ENCODE assay signal across 20 mouse cellular contexts in the genomic region with DNA sequence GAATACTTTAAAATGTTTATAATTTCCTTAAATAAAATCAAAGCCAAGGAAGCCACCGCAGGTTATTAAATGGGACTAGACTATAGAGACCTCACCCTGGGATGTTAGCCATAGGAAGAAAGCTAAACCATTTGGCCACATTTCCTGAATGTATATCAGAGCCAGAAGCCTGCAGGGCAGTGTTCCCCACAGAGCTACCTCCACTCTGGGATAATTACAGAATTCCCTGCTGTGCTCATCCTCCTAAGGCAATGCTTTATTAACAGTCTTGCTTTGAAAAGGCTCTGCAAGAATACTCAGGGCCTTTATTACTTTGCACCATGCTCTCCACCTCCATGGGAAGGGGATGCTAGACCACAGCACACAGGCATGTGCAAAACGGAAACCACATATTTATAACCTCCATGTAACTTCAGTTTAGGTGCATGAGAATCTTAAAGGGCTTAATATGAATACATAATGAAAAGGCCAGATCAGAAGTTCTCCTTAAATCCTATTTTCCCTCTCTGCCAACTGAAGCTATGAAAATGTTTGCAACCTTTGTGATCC.
A peak's percentile ranks its signal among the peaks of the same experiment; 100 is the strongest.
DNase-seq lines count a peak whose midpoint lies in the region; ATAC-seq and TF ChIP-seq lines count a peak whose summit lies in the region.
"Had no signal": no experiment of that assay in that cellular context is flagged by ENCODE, and none has a peak within 500 bp of the region (broad histone marks: within the 10 kb centered on the region; RNA-seq: fewer than 3 reads in every experiment).

No protein-coding gene starts in this region.

- H3K4me3 ChIP-seq in forebrain, embryonic 14.5 days (ENCODE audit: low read depth, low read length), result no peak overlapping the region
- H3K4me3 ChIP-seq in forebrain, embryonic 10.5 days, result no peak overlapping the region
- H3K4me3 ChIP-seq in neural tube, embryonic 13.5 days, result no peak overlapping the region
- H3K4me3 ChIP-seq in lung, adult 2 months (replicated peaks; ENCODE audit: extremely low read depth, low read depth, low read length), result no peak overlapping the region
- H3K4me3 ChIP-seq: embryonic facial prominence, embryonic 10.5 days; erythroblast, embryonic 14.5 days; layer of hippocampus, adult 2 months; left cerebral cortex, adult 2 months had no signal

- H3K4me2 ChIP-seq in forebrain, embryonic 14.5 days (ENCODE audit: low read length), result no peak overlapping the region
- no peak overlapping the region for H3K4me2 ChIP-seq in neural tube, embryonic 13.5 days
- H3K4me2 ChIP-seq: heart, embryonic 11.5 days had no signal

- H3K27me3 ChIP-seq in forebrain, embryonic 14.5 days (replicated peaks; ENCODE audit: control insufficient read depth, insufficient read depth, low read length), result no peaks in the 10 kb centered on the region
- H3K27me3 ChIP-seq in forebrain, embryonic 10.5 days (ENCODE audit: poor library complexity, severe bottlenecking), result no peaks in the 10 kb centered on the region
- H3K27me3 ChIP-seq in neural tube, embryonic 13.5 days, result no peaks in the 10 kb centered on the region

- no peaks in the 10 kb centered on the region for H3K4me1 ChIP-seq in forebrain, embryonic 14.5 days (ENCODE audit: control insufficient read depth, insufficient read depth, low read length)
- H3K4me1 ChIP-seq in forebrain, embryonic 10.5 days, result peaks cover 7% of the 10 kb centered on the region
- no peaks in the 10 kb centered on the region for H3K4me1 ChIP-seq in neural tube, embryonic 13.5 days (replicated peaks)
- no peaks in the 10 kb centered on the region for H3K4me1 ChIP-seq in lung, adult 2 months (ENCODE audit: control insufficient read depth, insufficient read depth, low read length)
- H3K4me1 ChIP-seq: embryonic facial prominence, embryonic 10.5 days had no signal

- DNase-seq in forebrain, embryonic 14.5 days (ENCODE audit: low spot score), result peak; percentile 27
- DNase-seq in forebrain, embryonic 10.5 days (ENCODE audit: extremely low spot score, low spot score), result no peak
- DNase-seq in neural tube, embryonic 10.5 days (ENCODE audit: extremely low spot score, low spot score), result no peak
- DNase-seq in cerebellum, postnatal 14 days, result peak; percentile 12 to 70
- DNase-seq in urinary bladder, adult 2 months (ENCODE audit: low spot score), result no peak
- no peak for DNase-seq in lung, adult 2 months
- DNase-seq: adrenal gland, adult 8-10 months; gastrocnemius, postnatal 36 days; heart, postnatal 4 days; lung, postnatal 4 days; thymus, postnatal 14 days had no signal

- WGBS in forebrain, embryonic 14.5 days, result 26% methylated on average over 2 of the region's 2 CpGs
- WGBS in forebrain, embryonic 10.5 days, result 52% methylated on average over 2 of the region's 2 CpGs
- WGBS in neural tube, embryonic 13.5 days, result 34% methylated on average over 2 of the region's 2 CpGs
- WGBS in lung, adult 2 months, result 55% methylated on average over 2 of the region's 2 CpGs

- H3K9ac ChIP-seq in forebrain, embryonic 14.5 days (ENCODE audit: low read length), result no peak overlapping the region
- no peak overlapping the region for H3K9ac ChIP-seq in neural tube, embryonic 13.5 days

- ATAC-seq in forebrain, embryonic 14.5 days, result peak; percentile 26; the same call in 1 of the 2 replicates
- ATAC-seq in neural tube, embryonic 13.5 days (ENCODE audit: low read depth), result peak; percentile 3; the same call in 1 of the 2 replicates
- ATAC-seq: intestine, postnatal 0 days had no signal

- no peak overlapping the region for H3K27ac ChIP-seq in forebrain, embryonic 14.5 days (ENCODE audit: low read depth, low read length)
- H3K27ac ChIP-seq in forebrain, embryonic 10.5 days, result no peak overlapping the region
- H3K27ac ChIP-seq in neural tube, embryonic 13.5 days (replicated peaks), result no peak overlapping the region
- H3K27ac ChIP-seq: embryonic facial prominence, embryonic 10.5 days; kidney, postnatal 0 days; layer of hippocampus, adult 2 months; left cerebral cortex, adult 2 months; stomach, postnatal 0 days had no signal

- TF ChIP-seq POLR2A in lung, adult 2 months (IDR thresholded peaks at IDR 0.05; ENCODE audit: borderline replicate concordance, extremely low read depth, low read depth, low read length), result no peak

- H3K36me3 ChIP-seq in forebrain, embryonic 14.5 days (ENCODE audit: control insufficient read depth, insufficient read depth, low read length), result no peaks in the 10 kb centered on the region
- no peaks in the 10 kb centered on the region for H3K36me3 ChIP-seq in forebrain, embryonic 10.5 days (replicated peaks)
- no peaks in the 10 kb centered on the region for H3K36me3 ChIP-seq in neural tube, embryonic 13.5 days
- H3K36me3 ChIP-seq: embryonic facial prominence, embryonic 10.5 days had no signal

- H3K9me3 ChIP-seq in forebrain, embryonic 14.5 days (replicated peaks; ENCODE audit: control insufficient read depth, low read length), result no peaks in the 10 kb centered on the region
- H3K9me3 ChIP-seq in forebrain, embryonic 10.5 days, result no peaks in the 10 kb centered on the region
- no peaks in the 10 kb centered on the region for H3K9me3 ChIP-seq in neural tube, embryonic 13.5 days
- H3K9me3 ChIP-seq: embryonic facial prominence, embryonic 10.5 days had no signal

- no peak for TF ChIP-seq CTCF in lung, adult 2 months (IDR thresholded peaks at IDR 0.05; ENCODE audit: insufficient read depth, low read length)

Comparison
In these comparisons a context has a peak if more than half of its experiments do, and no peak if none do; other contexts are left out.
1. DNase-seq: peak in forebrain, embryonic 14.5 days (single experiment) and cerebellum, postnatal 14 days (2 of 2); none in forebrain, embryonic 10.5 days (single experiment), neural tube, embryonic 10.5 days (single experiment), urinary bladder, adult 2 months (single experiment) and lung, adult 2 months (single experiment).